Mouse (Mus musculus): Measurements from ENCODE around the gene Klhl1. TPM values are rescaled to one million over a fixed set of nuclear protein-coding genes. Genes with fewer than 3 reads are reported as not detected.
A peak's percentile ranks its signal among the peaks of the same experiment; 100 is the strongest.

The Klhl1 gene
- not detected in 2 replicates for polyA plus RNA-seq (2011; ENCODE audit: insufficient read length, low read depth, missing spikeins)

GRCm38 (mm10) chr14:96518954-96519682, at the start of gene Klhl1:
Klhl1 (minus strand) TSS chr14:96519102.
- no peak within 1 kb of the TSS for H3K27ac ChIP-seq (ENCODE audit: insufficient read depth, low read length)
- peak within 1 kb of the TSS; percentile 52 for H3K4me3 ChIP-seq (ENCODE audit: insufficient read depth, low read length)
- H3K4me1 ChIP-seq (ENCODE audit: control insufficient read depth, insufficient read depth, low read length): no peaks in the 10 kb centered on the region
- TF ChIP-seq POLR2A (IDR thresholded peaks at IDR 0.05; ENCODE audit: low read depth, low read length) (no peak), CTCF (IDR thresholded peaks at IDR 0.05; ENCODE audit: borderline replicate concordance, insufficient read depth, low read length) (no peak)

- H3K4me1 ChIP-seq (ENCODE audit: control insufficient read depth, insufficient read depth, low read length): no peaks in the 10 kb centered on the region
- H3K4me3 ChIP-seq (ENCODE audit: insufficient read depth, low read length): no peak overlapping the region
- no peak for TF ChIP-seq CTCF (IDR thresholded peaks at IDR 0.05; ENCODE audit: borderline replicate concordance, insufficient read depth, low read length)
- TF ChIP-seq POLR2A (IDR thresholded peaks at IDR 0.05; ENCODE audit: low read depth, low read length): no peak
- H3K27ac ChIP-seq (ENCODE audit: insufficient read depth, low read length): no peak overlapping the region
Observed at GRCm38 (mm10) chr14:96553668-96554067, 34.8 kb upstream of the Klhl1 start.

- Histone ChIP-seq H3K27ac (ENCODE audit: insufficient read depth, low read length) (no peak overlapping the region), H3K4me1 (ENCODE audit: control insufficient read depth, insufficient read depth, low read length) (no peaks in the 10 kb centered on the region), H3K4me3 (ENCODE audit: insufficient read depth, low read length) (peak overlapping the region; percentile 52)
- TF ChIP-seq CTCF (IDR thresholded peaks at IDR 0.05; ENCODE audit: borderline replicate concordance, insufficient read depth, low read length): no peak
- TF ChIP-seq POLR2A (IDR thresholded peaks at IDR 0.05; ENCODE audit: low read depth, low read length): no peak
Observed at GRCm38 (mm10) chr14:96518151-96518953, 550 bp downstream of the Klhl1 start.

GRCm38 (mm10) chr14:96517727-96518126, 1.2 kb downstream of the Klhl1 start:
- no peaks in the 10 kb centered on the region for H3K4me1 ChIP-seq (ENCODE audit: control insufficient read depth, insufficient read depth, low read length)

GRCm38 (mm10) chr14:96499936-96500335, 19.0 kb downstream of the Klhl1 start:
- Histone ChIP-seq H3K4me1 (ENCODE audit: control insufficient read depth, insufficient read depth, low read length) (no peaks in the 10 kb centered on the region), H3K4me3 (ENCODE audit: insufficient read depth, low read length) (no peak overlapping the region), H3K27ac (ENCODE audit: insufficient read depth, low read length) (no peak overlapping the region)
- TF ChIP-seq POLR2A (IDR thresholded peaks at IDR 0.05; ENCODE audit: low read depth, low read length) (no peak), CTCF (IDR thresholded peaks at IDR 0.05; ENCODE audit: borderline replicate concordance, insufficient read depth, low read length) (no peak)

More at GRCm38 (mm10) chr14:96517727-96518126, 1.2 kb downstream of the Klhl1 start:
- no peak for TF ChIP-seq POLR2A (IDR thresholded peaks at IDR 0.05; ENCODE audit: low read depth, low read length)
- no peak for TF ChIP-seq CTCF (IDR thresholded peaks at IDR 0.05; ENCODE audit: borderline replicate concordance, insufficient read depth, low read length)
- no peak overlapping the region for H3K27ac ChIP-seq (ENCODE audit: insufficient read depth, low read length)
- H3K4me3 ChIP-seq (ENCODE audit: insufficient read depth, low read length): peak overlapping the region; percentile 52

GRCm38 (mm10) chr14:96471812-96472211, 47.1 kb downstream of the Klhl1 start:
- Histone ChIP-seq H3K27ac (ENCODE audit: insufficient read depth, low read length) (no peak overlapping the region), H3K4me1 (ENCODE audit: control insufficient read depth, insufficient read depth, low read length) (no peaks in the 10 kb centered on the region), H3K4me3 (ENCODE audit: insufficient read depth, low read length) (no peak overlapping the region)
- TF ChIP-seq POLR2A (IDR thresholded peaks at IDR 0.05; ENCODE audit: low read depth, low read length) (no peak), CTCF (IDR thresholded peaks at IDR 0.05; ENCODE audit: borderline replicate concordance, insufficient read depth, low read length) (no peak)

GRCm38 (mm10) chr14:96471336-96471735, 47.6 kb downstream of the Klhl1 start:
- TF ChIP-seq CTCF (IDR thresholded peaks at IDR 0.05; ENCODE audit: borderline replicate concordance, insufficient read depth, low read length) (no peak), POLR2A (IDR thresholded peaks at IDR 0.05; ENCODE audit: low read depth, low read length) (no peak)
- no peaks in the 10 kb centered on the region for H3K4me1 ChIP-seq (ENCODE audit: control insufficient read depth, insufficient read depth, low read length)
- no peak overlapping the region for H3K4me3 ChIP-seq (ENCODE audit: insufficient read depth, low read length)
- H3K27ac ChIP-seq (ENCODE audit: insufficient read depth, low read length): no peak overlapping the region

GRCm38 (mm10) chr14:96461756-96462155, 57.1 kb downstream of the Klhl1 start:
- H3K4me1 ChIP-seq (ENCODE audit: control insufficient read depth, insufficient read depth, low read length): no peaks in the 10 kb centered on the region
- TF ChIP-seq POLR2A (IDR thresholded peaks at IDR 0.05; ENCODE audit: low read depth, low read length) (no peak), CTCF (IDR thresholded peaks at IDR 0.05; ENCODE audit: borderline replicate concordance, insufficient read depth, low read length) (no peak)
- no peak overlapping the region for H3K4me3 ChIP-seq (ENCODE audit: insufficient read depth, low read length)
- no peak overlapping the region for H3K27ac ChIP-seq (ENCODE audit: insufficient read depth, low read length)

- Histone ChIP-seq H3K27ac (ENCODE audit: insufficient read depth, low read length) (no peak overlapping the region), H3K4me1 (ENCODE audit: control insufficient read depth, insufficient read depth, low read length) (no peaks in the 10 kb centered on the region), H3K4me3 (ENCODE audit: insufficient read depth, low read length) (no peak overlapping the region)
- TF ChIP-seq CTCF (IDR thresholded peaks at IDR 0.05; ENCODE audit: borderline replicate concordance, insufficient read depth, low read length): no peak
- TF ChIP-seq POLR2A (IDR thresholded peaks at IDR 0.05; ENCODE audit: low read depth, low read length): no peak
Observed at GRCm38 (mm10) chr14:96392032-96392737, 126.7 kb downstream of the Klhl1 start.
